Mouse (Mus musculus) granulocyte monocyte progenitor cell, adult 5-6 weeks (primary cell): Measurements from ENCODE around the gene Slc9b2. TPM values are rescaled to one million over a fixed set of nuclear protein-coding genes. Genes with fewer than 3 reads are reported as not detected.

Experiments used
- ATAC-seq: replicated peaks from 2 replicates; pipeline ENCODE4 v1.8.0; 2016; ENCODE audit warnings: mild to moderate bottlenecking, moderate TSS enrichment, inconsistent platforms; ENCODE audit not compliant: poor library complexity, severe bottlenecking
- total RNA-seq, 2 experiments: library from RNA; stranded (forward) in 1 of 2; stranded (reverse) in 1 of 2; fragments of 200-712, 200-1000 nt in 1 of 2; fragments of >200 nt in 1 of 2; fragmentation: Nextera tagmentation in 1 of 2; gene quantifications; 2 replicates each; pipeline ENCODE4 v1.2.3; 2014 to 2017

Slc9b2 gene
- total RNA-seq, 2 experiments from 2014 or later = 1.1 TPM; not detected in 1

GRCm38 (mm10) chr3:135304566-135304965, 2.9 kb upstream of the Slc9b2 start:
- ATAC-seq = no peak

DNA sequence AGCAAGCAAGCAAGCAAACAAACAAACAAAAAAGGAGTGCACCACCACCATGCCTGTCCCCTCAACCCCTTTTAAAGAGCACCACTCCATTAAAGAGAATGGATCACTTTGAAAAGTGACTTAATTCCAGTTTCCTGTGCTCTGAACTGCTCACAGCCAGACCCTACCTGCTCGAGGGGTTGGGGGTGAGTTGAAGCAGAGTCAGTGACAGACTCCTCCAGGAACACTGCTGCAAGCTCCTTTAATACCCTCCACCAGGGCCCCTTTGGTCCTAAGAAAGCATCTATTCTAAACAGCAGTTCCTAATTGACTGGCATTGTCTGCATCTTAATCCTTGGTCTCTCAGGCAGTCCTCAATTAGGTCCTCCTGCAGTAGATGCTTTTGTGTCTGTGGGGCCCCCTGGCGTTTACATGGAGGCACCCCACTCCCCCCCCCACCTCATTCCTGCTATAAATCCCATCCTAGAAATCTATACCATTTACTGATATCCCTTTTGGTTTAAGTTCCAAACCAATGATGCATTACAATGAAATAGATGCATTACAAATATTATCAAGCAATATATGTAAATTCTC, 5.5 kb downstream of the Slc9b2 start:
- ATAC-seq = no peak

DNA sequence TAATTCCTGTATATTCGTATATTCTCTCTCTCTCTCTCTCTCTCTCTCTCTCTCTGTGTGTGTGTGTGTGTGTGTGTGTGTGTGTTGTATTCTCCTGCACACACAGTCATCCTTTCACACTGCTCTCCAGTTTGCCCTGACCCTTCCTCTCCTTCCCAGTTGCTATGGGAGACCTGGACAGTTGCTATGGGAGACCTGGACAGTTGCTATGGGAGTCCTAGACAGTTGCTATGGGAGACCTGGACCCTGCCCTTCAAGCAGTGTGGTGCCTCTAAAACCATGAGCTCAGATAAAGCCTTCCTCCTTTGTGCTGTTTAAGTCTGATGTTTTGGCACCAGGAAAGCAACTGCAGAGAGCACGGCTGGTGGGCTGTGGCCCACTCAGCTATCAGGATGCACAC, 6.2 kb downstream of the Slc9b2 start:
- ATAC-seq = no peak

DNA sequence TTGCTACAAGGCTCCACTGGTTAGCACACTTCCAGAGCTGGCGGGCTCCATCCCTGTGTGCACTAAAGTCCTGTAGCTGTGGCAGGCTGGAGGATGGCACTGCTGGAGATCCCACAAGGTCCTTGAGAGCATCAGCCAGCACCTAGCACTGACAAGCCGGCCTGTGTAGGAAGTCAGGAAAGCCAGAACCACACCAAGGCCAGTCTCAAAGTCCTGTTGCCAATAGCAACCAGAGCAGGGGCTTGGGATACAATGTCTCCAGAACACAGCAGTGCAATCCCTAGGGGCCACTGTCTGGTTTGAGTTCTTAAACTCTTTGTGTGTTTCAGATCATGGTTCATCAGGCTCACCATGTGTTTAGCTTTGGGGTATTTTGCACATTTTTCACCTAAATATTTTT, 7.3 kb downstream of the Slc9b2 start:
- ATAC-seq = no peak

DNA sequence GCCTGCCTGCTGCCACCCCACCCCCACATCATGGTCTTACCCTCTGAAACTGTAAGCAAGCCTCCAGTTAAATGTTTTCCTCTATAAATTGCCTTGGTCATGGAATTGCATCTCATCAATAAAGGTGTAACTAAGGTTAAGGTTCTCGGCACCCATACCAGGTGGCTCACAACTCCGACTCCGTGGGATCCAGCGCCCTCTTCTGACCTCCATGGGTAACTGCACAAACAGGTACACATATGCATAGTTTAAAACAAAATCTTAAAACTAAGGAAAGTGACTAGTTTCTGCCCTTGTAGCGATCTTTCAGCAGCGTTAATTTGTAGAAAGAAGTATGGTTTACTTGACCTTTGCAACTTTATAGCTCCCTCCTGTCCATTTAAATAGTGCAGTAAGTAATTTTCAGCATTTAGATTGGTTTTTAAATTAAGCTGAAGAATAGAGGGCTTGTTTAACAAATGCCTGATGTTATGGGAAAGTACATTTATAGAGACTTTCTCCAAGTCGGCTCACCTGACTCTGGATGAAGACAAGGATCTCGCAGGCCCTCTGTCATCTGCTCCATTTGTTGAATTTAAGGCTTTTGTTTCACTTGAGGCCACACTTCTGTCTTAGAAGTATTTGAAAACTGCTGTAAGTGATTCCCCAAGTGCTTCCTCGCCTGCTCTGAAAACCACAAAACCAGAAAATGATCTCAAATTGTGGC, 8.4 kb downstream of the Slc9b2 start:
- ATAC-seq = no peak

- ATAC-seq = no peak
Observed at GRCm38 (mm10) chr3:135318331-135318730, 10.8 kb downstream of the Slc9b2 start.

DNA sequence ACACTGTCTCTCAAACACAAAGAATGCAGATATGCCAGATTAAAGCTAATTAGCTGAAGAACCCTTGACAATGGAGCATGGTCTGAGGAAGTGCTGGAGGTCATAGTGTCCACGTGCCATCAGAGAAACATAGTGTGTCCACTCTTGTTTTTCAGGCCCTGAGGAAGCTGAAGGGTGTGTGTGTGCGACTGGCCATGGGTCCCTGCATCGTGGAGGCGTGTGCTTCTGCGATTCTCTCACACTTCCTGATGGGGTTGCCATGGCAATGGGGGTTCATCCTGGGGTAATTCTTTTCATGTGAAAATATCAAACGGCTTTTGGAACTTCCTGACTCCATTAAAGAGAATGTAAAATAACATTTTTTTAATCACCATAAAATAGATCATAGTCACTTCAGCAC, 16.9 kb downstream of the Slc9b2 start:
- ATAC-seq = no peak

- ATAC-seq = no peak
Observed at GRCm38 (mm10) chr3:135327176-135327575, 19.7 kb downstream of the Slc9b2 start.

GRCm38 (mm10) chr3:135327601-135328000, 20.1 kb downstream of the Slc9b2 start:
- ATAC-seq = no peak

DNA sequence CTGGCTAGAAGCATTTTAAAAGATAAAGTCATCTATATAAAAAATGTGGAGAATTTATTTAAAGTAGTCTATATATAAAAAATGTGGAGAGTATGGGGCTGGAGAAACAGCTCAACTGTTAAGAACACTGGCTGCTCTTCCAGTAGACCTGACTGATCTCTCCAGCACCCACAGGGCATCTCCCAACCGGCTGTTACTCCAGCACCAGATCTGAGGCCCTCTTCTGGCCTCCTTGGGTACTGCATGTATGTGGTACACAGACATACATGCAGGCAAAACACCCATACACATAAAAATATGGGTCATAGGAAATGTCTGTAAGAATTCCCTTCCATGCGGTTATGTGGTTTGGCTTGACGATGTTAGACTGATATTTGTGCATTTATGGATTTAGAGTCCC, 21.1 kb downstream of the Slc9b2 start:
- peak; percentile 88 for ATAC-seq

DNA sequence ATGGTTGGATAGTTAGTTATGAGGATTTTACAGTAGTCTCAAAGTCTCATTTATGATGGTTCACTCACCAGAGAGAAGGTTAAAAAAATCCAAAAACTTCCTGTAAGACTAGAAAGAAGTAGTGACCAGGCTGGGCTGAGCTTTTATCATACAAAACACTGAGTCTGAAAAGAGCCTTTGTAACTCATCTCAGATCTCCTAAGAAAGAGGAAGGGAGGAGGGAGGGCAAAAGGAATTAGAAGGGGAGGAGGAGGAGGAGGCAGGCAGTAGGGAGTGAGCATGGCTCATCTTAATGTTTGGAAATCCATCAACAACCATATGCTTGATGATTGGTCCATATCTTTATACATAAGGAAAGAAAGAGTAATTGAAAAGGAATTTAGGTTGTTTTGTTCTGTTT, 25.2 kb downstream of the Slc9b2 start:
- no peak for ATAC-seq

DNA sequence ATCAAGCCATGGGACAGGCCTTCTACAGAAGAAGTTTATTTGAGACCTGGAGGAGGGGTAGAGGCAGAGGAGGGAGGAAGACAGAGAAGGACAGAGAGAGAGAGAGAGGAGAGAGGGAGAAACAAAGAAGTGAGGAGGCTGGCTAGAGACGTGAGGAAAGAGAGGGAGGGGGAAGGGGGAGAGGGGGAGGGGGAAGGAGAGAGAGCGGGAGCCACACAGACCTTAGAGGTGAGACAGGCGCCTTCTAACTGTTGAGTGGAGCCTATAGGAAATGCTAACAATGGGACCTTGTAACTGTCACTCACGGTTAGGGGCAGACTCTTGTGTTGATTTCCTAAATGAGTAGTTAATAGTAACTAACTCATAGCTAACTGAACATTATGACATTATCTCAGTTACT, 26.3 kb downstream of the Slc9b2 start:
- ATAC-seq = no peak

- ATAC-seq = no peak
Observed at GRCm38 (mm10) chr3:135347739-135348264, 40.3 kb downstream of the Slc9b2 start, which contains the start of gene Slc9b1. Slc9b1 (plus strand) TSS chr3:135348029.

DNA sequence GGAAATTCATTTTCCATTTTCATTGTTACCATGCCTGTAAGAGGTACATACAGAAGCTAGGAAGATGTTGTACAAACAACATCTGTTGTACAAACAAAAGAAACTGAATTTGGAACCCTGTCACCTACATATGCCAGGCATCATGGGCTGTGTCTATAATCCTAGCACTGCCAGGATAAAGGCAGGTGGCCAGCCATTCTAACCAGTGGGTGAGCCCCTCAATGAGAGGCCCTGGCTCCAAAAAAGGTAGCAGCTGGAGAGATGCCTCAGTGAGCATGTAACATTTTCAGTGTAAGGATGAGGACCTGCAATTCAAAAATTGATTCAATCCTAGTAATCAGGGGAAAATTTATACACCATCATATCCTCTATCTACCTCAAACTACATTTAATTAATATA, 41.5 kb downstream of the Slc9b2 start:
- ATAC-seq = no peak

DNA sequence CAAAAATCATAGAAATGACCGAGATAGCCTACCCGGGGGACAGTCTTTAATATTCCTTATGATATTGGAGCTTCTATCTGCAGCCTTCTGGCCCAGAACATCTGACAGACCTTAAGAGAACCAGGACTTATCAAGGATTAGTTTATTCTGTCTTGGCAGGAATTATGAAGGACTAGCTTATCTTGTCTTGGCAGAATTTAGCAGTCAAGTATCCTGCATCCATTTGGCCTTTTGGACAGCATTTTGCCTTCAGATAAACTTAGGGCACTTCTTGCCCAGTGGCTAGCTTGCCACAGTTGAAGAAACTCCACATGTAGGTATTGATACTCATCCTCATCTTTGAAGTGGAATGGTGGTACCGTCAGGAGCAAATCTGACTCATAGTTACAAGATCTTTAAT, 44.4 kb downstream of the Slc9b2 start:
- no peak for ATAC-seq

GRCm38 (mm10) chr3:135357394-135357793, 49.9 kb downstream of the Slc9b2 start:
- ATAC-seq = no peak

GRCm38 (mm10) chr3:135375836-135376235, 68.3 kb downstream of the Slc9b2 start:
- ATAC-seq = no peak

- ATAC-seq = no peak
Observed at GRCm38 (mm10) chr3:135377445-135377844, 69.9 kb downstream of the Slc9b2 start.

- no peak for ATAC-seq
Observed at GRCm38 (mm10) chr3:135379868-135380267, 72.4 kb downstream of the Slc9b2 start.

- ATAC-seq = no peak
Observed at GRCm38 (mm10) chr3:135393186-135393585, 85.7 kb downstream of the Slc9b2 start.
